Mouse (Mus musculus) stomach, embryonic 16.5 days (tissue): ENCODE measurements around the gene Etfb. TPM values are rescaled to one million over a fixed set of nuclear protein-coding genes. Genes with fewer than 3 reads are reported as not detected.
A peak's percentile ranks its signal among the peaks of the same experiment; 100 is the strongest.
"Not testable (repeated sequence)": the region's sequence is repeated elsewhere in the genome, so short reads cannot be mapped to it uniquely, and the experiment has no call there.

ENCODE experiments used
- ATAC-seq: fragments of 200-750 bp; cut with Nextera tagmentation; 2 replicates; pipeline ENCODE4 v1.8.0; 2017; ENCODE audit warnings: moderate number of reproducible peaks, moderate TSS enrichment; ENCODE audit not compliant: insufficient read depth, low FRiP score
- H3K27ac ChIP-seq: fragments of 300-500 bp; sonication (generic); 2 replicates; pipeline ENCODE4 v1.5.1; 2014; ENCODE audit warnings: low read length
- H3K27me3 ChIP-seq: fragments of 300-500 bp; sonication (generic); 2 replicates; pipeline ENCODE4 v1.6.1; 2014; ENCODE audit warnings: low read length, control low read depth, mixed read lengths; ENCODE audit not compliant: control insufficient read depth, insufficient read depth
- H3K36me3 ChIP-seq: fragments of 300-500 bp; sonication (generic); 2 replicates; pipeline ENCODE4 v1.6.1; 2014; ENCODE audit warnings: low read length; ENCODE audit not compliant: control insufficient read depth, insufficient read depth
- H3K4me1 ChIP-seq: fragments of 300-500 bp; sonication (generic); 2 replicates; pipeline ENCODE4 v1.6.1; 2014; ENCODE audit warnings: low read length, control low read depth, mixed read lengths; ENCODE audit not compliant: control insufficient read depth, insufficient read depth
- H3K4me2 ChIP-seq: fragments of 300-500 bp; sonication (generic); 2 replicates; pipeline ENCODE4 v1.6.1; 2014; ENCODE audit warnings: low read depth, low read length, mixed read lengths
- H3K4me3 ChIP-seq: fragments of 300-500 bp; sonication (generic); replicated peaks from 2 replicates; pipeline ENCODE4 v1.5.1; 2014; ENCODE audit warnings: mild to moderate bottlenecking, low read length
- H3K9ac ChIP-seq: fragments of 300-500 bp; sonication (generic); 2 replicates; pipeline ENCODE4 v1.6.1; 2014; ENCODE audit warnings: low read length
- H3K9me3 ChIP-seq: fragments of 300-500 bp; sonication (generic); replicated peaks from 2 replicates; pipeline ENCODE4 v1.6.1; 2016; ENCODE audit warnings: low read length, control low read depth; ENCODE audit not compliant: control insufficient read depth
- WGBS: fragments of 180-500 bp; shearing (Covaris S2); extraction: QIAGEN DNeasy Blood & Tissue Kit; methylation state at CpG from one replicate; pipeline ENCODE4 v1.1.7; 2014; 5-methylcytosine and 5-hydroxymethylcytosine counted together
- polyA plus RNA-seq: library from polyadenylated mRNA; unstranded; fragments of >200 nt; fragmentation: Nextera tagmentation; extraction: Ambion mirVana; gene quantifications from 2 replicates; pipeline ENCODE4 v1.2.1, GENCODE M21; 2015

The Etfb gene
- 365 and 382 TPM in 2 replicates for polyA plus RNA-seq

DNA sequence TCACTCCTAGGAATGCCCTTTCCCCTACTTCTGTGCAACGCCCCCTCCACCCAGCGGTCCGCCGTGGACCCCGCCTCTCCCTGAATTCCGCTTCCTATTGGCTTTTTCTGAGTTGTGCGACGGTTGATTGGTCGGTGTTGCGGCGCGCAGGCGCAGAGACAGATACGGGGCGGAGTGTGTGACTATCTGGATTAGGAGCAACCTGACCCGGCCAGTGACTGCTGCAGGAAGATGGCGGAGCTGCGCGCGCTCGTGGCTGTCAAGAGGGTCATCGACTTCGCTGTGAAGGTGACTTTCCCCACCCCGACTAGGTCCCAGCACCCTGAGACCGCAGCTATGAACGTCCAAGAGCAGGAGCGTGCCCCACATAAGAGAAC lies at the start of gene Etfb, which contains the start of gene Gm45233:
Gene Etfb (plus strand): TSS at position 167 of the 377 bp plus-strand sequence.
Gene Gm45233 (plus strand): TSS at position 212 of the 377 bp plus-strand sequence.
- Histone ChIP-seq H3K9ac (peak within 1 kb of the TSS; percentile 76), H3K4me1 (peaks cover 14% of the 10 kb centered on the region), H3K27me3 (no peaks in the 10 kb centered on the region), H3K9me3 (no peaks in the 10 kb centered on the region), H3K27ac (peak within 1 kb of the TSS; percentile 97), H3K4me3 (peak within 1 kb of the TSS; percentile 59), H3K4me2 (peak within 1 kb of the TSS; percentile 98), H3K36me3 (no peaks in the 10 kb centered on the region)
- WGBS: under 1% methylated on average over 27 of the region's 27 CpGs
- peak; percentile 97 for ATAC-seq

- Histone ChIP-seq H3K27ac (no peak overlapping the region), H3K4me2 (no peak overlapping the region), H3K36me3 (no peaks in the 10 kb centered on the region), H3K27me3 (no peaks in the 10 kb centered on the region), H3K4me3 (no peak overlapping the region), H3K9ac (no peak overlapping the region), H3K9me3 (no peaks in the 10 kb centered on the region), H3K4me1 (no peaks in the 10 kb centered on the region)
- 82% methylated on average over 2 of the region's 2 CpGs for WGBS
- no peak for ATAC-seq
These were observed 44.4 kb upstream of the Etfb start for GRCm38 (mm10) chr7:43399501-43399900.

- no peak overlapping the region for H3K27ac ChIP-seq
- no peaks in the 10 kb centered on the region for H3K36me3 ChIP-seq
- no peaks in the 10 kb centered on the region for H3K27me3 ChIP-seq
- WGBS: 29% methylated on average over 2 of the region's 2 CpGs
- ATAC-seq: no peak
- H3K9me3 ChIP-seq: no peaks in the 10 kb centered on the region
- no peak overlapping the region for H3K9ac ChIP-seq
- no peak overlapping the region for H3K4me2 ChIP-seq
- no peaks in the 10 kb centered on the region for H3K4me1 ChIP-seq
- H3K4me3 ChIP-seq: no peak overlapping the region
These were observed 41.2 kb upstream of the Etfb start for GRCm38 (mm10) chr7:43402718-43403117.

GRCm38 (mm10) chr7:43407573-43407972 lies 36.3 kb upstream of the Etfb start:
- no peak for ATAC-seq
- no peak overlapping the region for H3K4me3 ChIP-seq
- no peak overlapping the region for H3K4me2 ChIP-seq
- H3K9me3 ChIP-seq: no peaks in the 10 kb centered on the region
- H3K9ac ChIP-seq: no peak overlapping the region
- no peaks in the 10 kb centered on the region for H3K4me1 ChIP-seq
- H3K27ac ChIP-seq: no peak overlapping the region
- WGBS: 78% methylated on average over 3 of the region's 3 CpGs
- no peaks in the 10 kb centered on the region for H3K27me3 ChIP-seq
- no peaks in the 10 kb centered on the region for H3K36me3 ChIP-seq

DNA sequence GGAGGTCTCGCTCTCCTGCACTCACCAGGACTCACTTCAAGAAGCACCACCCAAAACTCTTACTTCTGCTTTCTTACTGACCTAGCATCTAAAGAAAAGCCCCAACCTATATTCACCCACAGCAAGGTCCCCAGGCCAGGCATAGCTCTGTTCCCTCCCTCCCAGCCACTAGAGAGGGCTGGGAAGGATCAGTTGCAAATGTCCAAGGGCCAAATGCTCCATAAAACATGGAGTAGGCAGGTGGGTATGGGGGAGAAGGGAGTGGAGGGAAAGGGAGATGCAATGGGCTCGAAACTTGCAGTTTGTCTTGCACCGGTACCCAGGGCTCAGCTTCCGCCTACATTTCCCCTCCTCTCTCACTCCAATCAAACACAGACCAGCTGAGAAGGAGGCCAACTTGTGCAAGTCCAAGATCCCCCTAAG lies 35.7 kb upstream of the Etfb start, which contains the start of gene Siglecg:
Gene Siglecg (plus strand): TSS at position 74 of the 423 bp plus-strand sequence.
- no peak within 1 kb of the TSS for H3K4me3 ChIP-seq
- no peaks in the 10 kb centered on the region for H3K4me1 ChIP-seq
- H3K9me3 ChIP-seq: no peaks in the 10 kb centered on the region
- no peak within 1 kb of the TSS for H3K4me2 ChIP-seq
- no peak for ATAC-seq
- no peak within 1 kb of the TSS for H3K9ac ChIP-seq
- H3K36me3 ChIP-seq: no peaks in the 10 kb centered on the region
- WGBS: 70% methylated on average over 4 of the region's 4 CpGs
- H3K27ac ChIP-seq: no peak within 1 kb of the TSS
- H3K27me3 ChIP-seq: no peaks in the 10 kb centered on the region

- Histone ChIP-seq H3K4me1 (no peaks in the 10 kb centered on the region), H3K9me3 (no peaks in the 10 kb centered on the region), H3K27me3 (no peaks in the 10 kb centered on the region), H3K4me2 (no peak overlapping the region), H3K4me3 (no peak overlapping the region), H3K9ac (no peak overlapping the region), H3K27ac (no peak overlapping the region), H3K36me3 (no peaks in the 10 kb centered on the region)
- ATAC-seq: no peak
- WGBS: 71% methylated on average over 3 of the region's 3 CpGs
These were observed 34.8 kb upstream of the Etfb start for GRCm38 (mm10) chr7:43409084-43409483.

DNA sequence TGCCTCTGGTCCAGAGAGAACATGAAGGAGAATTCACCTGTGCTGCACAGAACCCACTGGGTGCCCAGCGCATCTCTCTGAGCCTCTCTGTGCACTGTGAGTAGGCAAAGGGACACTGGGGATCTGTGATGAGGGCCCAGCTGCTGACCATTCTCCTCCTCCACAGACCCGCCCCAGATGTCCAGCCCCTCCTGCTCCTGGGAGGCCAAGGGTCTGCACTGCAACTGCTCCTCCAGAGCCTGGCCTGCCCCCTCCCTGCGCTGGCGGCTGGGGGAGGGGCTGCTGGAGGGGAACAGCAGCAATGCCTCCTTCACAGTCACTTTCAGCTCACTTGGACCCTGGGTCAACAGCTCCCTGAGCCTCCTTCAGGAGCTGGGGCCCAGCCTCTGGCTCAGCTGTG lies 32.2 kb upstream of the Etfb start:
- not testable (repeated sequence) for H3K4me3 ChIP-seq, H3K9ac ChIP-seq, H3K9me3 ChIP-seq, ATAC-seq, H3K4me1 ChIP-seq, H3K27ac ChIP-seq, H3K36me3 ChIP-seq, H3K27me3 ChIP-seq, H3K4me2 ChIP-seq
- 37% methylated on average over 4 of the region's 4 CpGs for WGBS

DNA sequence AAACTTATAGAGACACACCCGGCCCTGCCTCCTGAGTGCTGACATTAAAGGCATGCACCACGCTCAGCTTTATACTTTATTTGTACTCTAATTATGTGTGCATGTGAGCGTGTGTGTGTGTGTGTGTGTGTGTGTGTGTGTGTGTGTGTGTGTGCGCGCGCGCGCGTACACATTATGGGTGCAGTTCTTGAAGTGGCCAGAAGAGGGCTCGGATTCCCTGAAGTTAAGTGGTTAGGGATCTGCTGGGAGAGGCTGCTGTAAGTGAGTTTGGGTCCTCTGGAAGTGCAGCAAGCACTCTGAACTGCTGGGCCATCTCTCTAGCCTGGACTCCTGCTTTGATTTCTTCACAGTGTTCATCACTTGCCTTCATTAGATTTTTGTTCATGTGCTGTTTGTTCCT lies 26.6 kb upstream of the Etfb start:
- Histone ChIP-seq H3K4me1 (no peaks in the 10 kb centered on the region), H3K4me3 (no peak overlapping the region), H3K27ac (no peak overlapping the region), H3K9me3 (no peaks in the 10 kb centered on the region), H3K27me3 (no peaks in the 10 kb centered on the region), H3K9ac (no peak overlapping the region), H3K36me3 (no peaks in the 10 kb centered on the region), H3K4me2 (no peak overlapping the region)
- 79% methylated on average over 10 of the region's 10 CpGs for WGBS
- ATAC-seq: no peak

- Histone ChIP-seq H3K4me1 (no peaks in the 10 kb centered on the region), H3K4me2 (peak overlapping the region; percentile 5; the same call in 1 of the 2 replicates), H3K27ac (no peak overlapping the region), H3K9me3 (no peaks in the 10 kb centered on the region), H3K36me3 (no peaks in the 10 kb centered on the region), H3K9ac (no peak overlapping the region), H3K4me3 (no peak overlapping the region), H3K27me3 (no peaks in the 10 kb centered on the region)
- 13% methylated on average over 11 of the region's 11 CpGs for WGBS
- peak; percentile 87 for ATAC-seq
These were observed 20.8 kb upstream of the Etfb start for GRCm38 (mm10) chr7:43422995-43423617.
